Mouse (Mus musculus) urinary bladder, postnatal 0 days (tissue): ENCODE data around the gene Atrn. TPM values are rescaled to one million over a fixed set of nuclear protein-coding genes. Genes with fewer than 3 reads are reported as not detected.

Source experiments
- microRNA-seq: library from miRNA; unstranded; fragments of <30 nt; microRNA quantifications from one replicate; pipeline ENCODE4, GENCODE M21; 2016
- polyA plus RNA-seq: library from polyadenylated mRNA; unstranded; fragments of >200 nt; fragmentation: Nextera tagmentation; extraction: Ambion mirVana; gene quantifications from 2 replicates; pipeline ENCODE4 v1.2.1, GENCODE M21; 2015

Atrn gene
- 9.0 and 9.4 TPM in 2 replicates for polyA plus RNA-seq

GRCm38 (mm10) chr2:130905751-130906583 is at the start of gene Atrn, which contains the start of gene 4930402H24Rik:
Gene Atrn (plus strand): TSS chr2:130906495.
Gene 4930402H24Rik (minus strand): TSS chr2:130906406.

DNA sequence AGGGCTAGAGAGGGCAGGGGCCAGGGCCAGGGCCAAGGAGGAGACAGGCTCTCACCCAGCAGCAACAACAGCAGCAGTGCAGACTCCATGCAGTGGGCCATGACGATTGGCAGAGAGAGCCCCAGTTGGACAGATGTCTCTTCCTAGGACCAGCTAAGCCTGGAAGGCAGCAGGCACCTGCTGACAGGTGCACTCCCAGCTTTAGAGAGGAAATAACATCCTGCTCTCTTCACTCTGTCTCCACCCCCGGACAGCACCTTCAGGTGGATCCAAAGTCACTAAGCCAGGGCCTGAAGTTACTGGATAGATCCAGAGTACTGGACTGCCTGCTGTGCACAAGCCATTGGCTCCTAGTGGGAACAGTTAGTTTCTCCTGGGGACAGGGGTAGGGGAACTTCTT is 136.7 kb downstream of the Atrn start, which contains the start of gene Gfra4:
Gene Gfra4 (minus strand): TSS at position 101 of the 400 bp plus-strand sequence.

DNA sequence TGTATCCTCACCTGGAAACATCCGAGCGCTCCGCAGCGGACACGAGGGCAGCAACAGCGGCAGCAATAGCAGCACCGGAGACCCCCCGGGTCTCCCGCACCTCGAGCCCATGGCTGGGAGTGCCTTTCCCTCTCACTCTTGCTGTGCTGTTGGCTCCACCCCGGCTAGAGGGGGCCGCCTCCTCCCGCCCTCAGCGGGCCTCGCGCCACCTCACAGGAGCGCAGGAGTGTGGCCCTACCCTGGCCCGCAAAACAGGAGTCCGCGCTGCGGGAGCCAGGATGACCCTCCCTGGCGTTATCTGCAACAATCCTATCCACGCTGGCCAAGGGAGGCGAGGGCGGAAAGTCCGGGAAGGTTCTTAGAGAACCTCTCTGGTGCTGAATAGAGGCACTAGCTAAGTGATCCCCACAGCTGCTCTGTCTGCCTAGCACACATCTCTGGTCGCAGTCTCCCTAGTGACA is 157.1 kb downstream of the Atrn start, which contains the start of gene Adam33:
Gene Adam33 (minus strand): TSS at position 411 of the 461 bp plus-strand sequence.

Small RNAs within 50 kb of the gene (microRNA-seq; reads per million reads assigned to microRNA genes)
- not detected for gene Mir6973b

Other genes starting within 250 kb of the Atrn start
- 65.8 and 66.4 TPM in 2 replicates for gene Ddrgk1, start 241.8 kb upstream of the Atrn start, polyA plus RNA-seq
- gene Itpa, start 238.9 kb upstream of the Atrn start, polyA plus RNA-seq = 49.2 and 54.0 TPM in 2 replicates
- gene Slc4a11, start 209.0 kb upstream of the Atrn start, polyA plus RNA-seq = 0.57 and 0.66 TPM in 2 replicates
- 26.0 and 32.9 TPM in 2 replicates for gene 4930402H24Rik, start 89 bp upstream of the Atrn start, polyA plus RNA-seq
- gene Gfra4, start 136.6 kb downstream of the Atrn start, polyA plus RNA-seq = 88.3 and 99.6 TPM in 2 replicates
- gene Adam33, start 157.3 kb downstream of the Atrn start, polyA plus RNA-seq = 77.8 and 88.7 TPM in 2 replicates
- gene Siglec1, start 180.3 kb downstream of the Atrn start, polyA plus RNA-seq = 1.4 and 2.6 TPM in 2 replicates
- gene Hspa12b, start 220.8 kb downstream of the Atrn start, polyA plus RNA-seq = 9.5 and 10.1 TPM in 2 replicates
- not detected in 2 replicates for gene Gm11037, start 227.0 kb downstream of the Atrn start, polyA plus RNA-seq